Mouse (Mus musculus): Measurements from ENCODE around the gene Olfr221. TPM values are rescaled to one million over a fixed set of nuclear protein-coding genes. Genes with fewer than 3 reads are reported as not detected.

Gene Olfr221
- polyA plus RNA-seq, 1 experiment from 2014 or later: not detected

DNA sequence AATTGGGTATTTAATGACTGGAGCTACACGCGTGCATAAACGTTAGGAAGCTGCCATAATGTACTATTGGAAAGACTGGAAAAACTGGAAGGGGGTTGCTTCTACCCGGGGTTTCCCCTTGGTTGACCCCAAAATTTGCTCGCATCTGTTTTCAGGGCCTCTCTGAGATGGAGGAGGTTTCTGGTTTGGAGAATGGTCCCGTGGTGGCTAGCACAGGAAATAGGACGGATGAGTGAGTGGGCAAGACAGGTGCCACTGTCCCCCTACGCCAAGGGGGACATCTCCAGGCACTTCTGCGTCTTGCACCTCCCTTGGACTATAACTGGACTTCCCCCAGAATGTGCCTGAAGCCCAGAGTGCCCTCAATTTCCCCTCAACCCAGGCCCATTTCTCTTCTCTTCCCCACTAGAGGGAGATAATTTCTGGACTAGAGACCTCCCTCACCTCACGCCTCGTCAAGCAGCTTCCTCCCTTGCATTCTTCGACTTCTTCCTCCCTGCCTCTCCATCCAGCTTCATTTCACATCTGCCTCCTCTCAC is 23.1 kb downstream of the Olfr221 start:
- Histone ChIP-seq H3K4me3 (peak overlapping the region; percentile 60), H3K27ac (ENCODE audit: poor library complexity, severe bottlenecking) (peak overlapping the region; percentile 97), H3K4me2 (peak overlapping the region; percentile 71), H3K27me3 (replicated peaks) (no peaks in the 10 kb centered on the region), H3K9ac (peak overlapping the region; percentile 86), H3K4me1 (replicated peaks) (peaks cover 57% of the 10 kb centered on the region), H3K9me3 (replicated peaks) (no peaks in the 10 kb centered on the region), H3K36me3 (no peaks in the 10 kb centered on the region)
- ATAC-seq (ENCODE audit: insufficient number of reproducible peaks, low FRiP score): peak; percentile 12
- 41% methylated on average over 12 of the region's 12 CpGs for WGBS

DNA sequence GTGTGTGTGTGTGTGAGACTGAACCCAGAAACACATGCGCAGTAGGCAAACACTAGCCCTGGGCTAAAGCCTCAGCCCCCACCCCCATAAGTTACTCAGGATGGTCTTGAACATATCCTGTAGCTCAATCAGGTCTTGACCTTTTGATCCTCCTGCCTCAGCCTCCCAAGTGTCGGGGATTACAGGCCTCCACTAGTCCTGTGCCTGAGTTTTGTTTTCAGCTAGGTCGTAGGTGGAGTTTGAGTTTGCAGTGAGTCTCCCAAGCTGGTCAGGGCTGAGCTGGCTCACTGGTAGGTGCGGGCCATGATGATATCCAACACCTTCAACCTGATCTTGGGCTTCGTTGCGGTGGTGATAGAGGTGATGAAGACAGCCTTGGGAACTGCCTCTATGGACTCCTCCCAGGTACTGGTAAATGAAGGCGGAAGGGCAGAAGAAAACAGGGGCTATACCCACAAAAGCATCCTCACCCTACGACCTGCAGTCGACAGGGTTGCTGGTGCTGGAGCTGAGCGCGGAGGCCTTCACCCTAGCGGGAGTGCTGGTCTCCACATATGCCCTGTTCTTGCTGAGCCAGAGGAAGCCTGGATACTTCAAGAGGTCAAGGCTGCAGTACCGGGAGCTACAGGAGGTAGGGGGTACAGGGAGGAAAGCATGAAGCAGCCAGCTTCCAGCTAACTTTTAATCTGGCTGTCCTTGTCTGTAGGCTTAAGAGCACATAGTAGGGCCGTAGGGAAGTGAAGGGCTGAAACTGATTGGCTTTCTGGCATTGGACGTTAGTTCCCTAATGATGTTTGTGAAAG is 23.8 kb downstream of the Olfr221 start:
- no peaks in the 10 kb centered on the region for H3K9me3 ChIP-seq (replicated peaks)
- 83% methylated on average over 15 of the region's 15 CpGs for WGBS
- peak overlapping the region; percentile 60 for H3K4me3 ChIP-seq
- H3K9ac ChIP-seq: peak overlapping the region; percentile 86
- peak overlapping the region; percentile 71 for H3K4me2 ChIP-seq
- H3K4me1 ChIP-seq (replicated peaks): peaks cover 58% of the 10 kb centered on the region
- no peaks in the 10 kb centered on the region for H3K36me3 ChIP-seq
- no peak overlapping the region for H3K27ac ChIP-seq (ENCODE audit: poor library complexity, severe bottlenecking)
- no peak for ATAC-seq (ENCODE audit: insufficient number of reproducible peaks, low FRiP score)
- no peaks in the 10 kb centered on the region for H3K27me3 ChIP-seq (replicated peaks)

DNA sequence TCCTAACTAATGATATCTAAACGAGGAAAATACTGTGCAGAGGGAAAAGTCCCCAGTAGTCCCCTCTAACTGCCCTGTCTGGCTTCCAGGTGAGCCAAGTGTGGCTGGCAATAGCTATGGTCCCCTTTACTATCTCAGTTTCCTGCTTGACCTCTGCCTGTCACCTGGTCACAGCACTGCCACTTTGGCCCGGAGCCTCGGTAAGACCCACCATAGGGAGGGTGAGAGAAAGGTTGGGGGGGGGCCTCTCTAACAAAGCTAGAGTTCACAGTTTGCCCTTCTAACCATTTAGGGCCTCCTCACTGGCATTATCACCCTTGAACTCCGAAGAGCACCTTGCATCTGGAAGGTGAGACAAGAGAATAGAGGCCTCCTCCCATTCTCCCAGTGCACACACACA is 24.6 kb downstream of the Olfr221 start:
- Histone ChIP-seq H3K27ac (ENCODE audit: poor library complexity, severe bottlenecking) (no peak overlapping the region), H3K27me3 (replicated peaks) (no peaks in the 10 kb centered on the region), H3K4me3 (no peak overlapping the region), H3K36me3 (no peaks in the 10 kb centered on the region), H3K9me3 (replicated peaks) (no peaks in the 10 kb centered on the region), H3K9ac (no peak overlapping the region), H3K4me2 (no peak overlapping the region), H3K4me1 (replicated peaks) (peaks cover 62% of the 10 kb centered on the region)
- no peak for ATAC-seq (ENCODE audit: insufficient number of reproducible peaks, low FRiP score)
- 66% methylated on average over 4 of the region's 4 CpGs for WGBS

DNA sequence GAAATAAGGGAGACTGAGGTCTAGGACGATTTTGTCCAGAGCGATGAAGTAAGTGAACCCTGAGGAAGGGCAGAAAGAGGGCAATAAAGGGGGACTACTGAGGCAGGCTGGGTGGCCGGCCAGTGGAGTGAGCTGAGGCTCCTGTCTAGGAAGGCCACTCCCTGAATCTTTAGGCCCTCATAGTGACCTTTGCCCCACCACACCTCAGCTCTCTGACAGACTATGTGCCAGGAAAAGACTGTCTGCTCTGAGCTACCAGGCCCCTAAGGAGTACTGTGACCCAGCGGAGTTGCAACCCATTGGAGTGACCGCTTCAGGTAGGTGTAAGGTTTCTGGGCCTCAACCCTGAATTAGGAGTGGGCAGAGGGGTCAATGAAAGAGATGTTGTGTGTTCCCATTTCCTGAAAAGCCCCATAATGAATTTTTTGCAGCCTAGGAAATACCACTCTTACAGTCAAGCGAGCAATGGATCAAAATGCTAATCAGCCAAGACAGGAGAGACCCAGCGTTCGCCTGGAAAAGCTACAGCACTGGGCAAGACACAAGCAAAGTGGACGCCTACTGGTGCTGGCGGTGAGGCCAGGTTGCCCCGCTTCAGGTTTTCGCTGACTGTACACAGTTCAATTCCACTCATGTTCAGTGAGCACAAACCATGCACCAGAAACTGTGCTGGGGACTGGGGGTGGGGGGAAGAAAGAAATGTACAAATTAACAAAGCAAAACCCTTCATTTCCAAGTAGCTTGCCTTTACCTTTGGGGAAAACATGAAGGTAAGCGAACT is 25.4 kb downstream of the Olfr221 start:
- Histone ChIP-seq H3K27ac (ENCODE audit: poor library complexity, severe bottlenecking) (peak overlapping the region; percentile 99; the same call in 1 of the 2 replicates), H3K36me3 (no peaks in the 10 kb centered on the region), H3K9ac (peak overlapping the region; percentile 48; the same call in 1 of the 2 replicates), H3K27me3 (replicated peaks) (no peaks in the 10 kb centered on the region), H3K4me2 (no peak overlapping the region), H3K9me3 (replicated peaks) (no peaks in the 10 kb centered on the region), H3K4me1 (replicated peaks) (peaks cover 61% of the 10 kb centered on the region), H3K4me3 (no peak overlapping the region)
- no peak for ATAC-seq (ENCODE audit: insufficient number of reproducible peaks, low FRiP score)
- WGBS: 88% methylated on average over 13 of the region's 13 CpGs

DNA sequence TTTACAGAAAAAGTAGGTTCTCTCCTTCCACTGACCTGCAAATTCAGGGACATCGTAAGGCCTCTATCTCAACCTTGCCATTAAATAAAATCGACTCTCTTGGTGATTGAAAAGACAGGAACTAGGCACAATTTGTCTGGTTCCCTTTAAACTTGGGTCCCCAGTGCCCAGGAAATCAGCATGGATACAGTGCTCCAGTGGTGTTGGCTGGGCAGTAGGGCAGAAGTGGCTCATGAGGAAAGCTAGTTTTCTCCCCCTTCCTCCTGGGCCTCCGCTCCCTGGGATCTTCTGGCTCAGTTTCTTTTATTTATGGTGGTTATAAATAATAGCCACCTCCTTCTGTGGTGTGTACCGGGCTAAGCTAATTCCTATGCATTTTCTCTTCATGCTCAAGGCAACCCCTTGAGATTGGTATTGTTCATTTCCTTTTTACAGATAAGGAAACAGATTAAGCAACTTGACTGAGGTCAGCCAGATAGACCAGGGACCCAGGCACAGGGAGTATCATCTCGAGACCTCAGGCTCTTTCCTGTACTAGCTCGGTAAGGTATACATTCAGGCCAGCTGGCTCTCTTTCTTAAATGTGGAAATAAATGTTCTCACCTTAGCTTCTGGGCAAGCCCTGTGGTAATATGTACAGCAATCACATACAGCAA is 26.7 kb downstream of the Olfr221 start, which contains the start of gene Tmem253:
Gene Tmem253, plus strand, starts transcription at position 214 of the 656 bp plus-strand sequence.
- H3K4me2 ChIP-seq: peak within 1 kb of the TSS; percentile 86
- H3K4me3 ChIP-seq: peak within 1 kb of the TSS; percentile 92
- ATAC-seq (ENCODE audit: insufficient number of reproducible peaks, low FRiP score): no peak
- no peaks in the 10 kb centered on the region for H3K9me3 ChIP-seq (replicated peaks)
- peak within 1 kb of the TSS; percentile 99 for H3K27ac ChIP-seq (ENCODE audit: poor library complexity, severe bottlenecking)
- no peaks in the 10 kb centered on the region for H3K36me3 ChIP-seq
- no peaks in the 10 kb centered on the region for H3K27me3 ChIP-seq (replicated peaks)
- H3K4me1 ChIP-seq (replicated peaks): peaks cover 64% of the 10 kb centered on the region
- WGBS: 33% methylated on average over 6 of the region's 6 CpGs
- H3K9ac ChIP-seq: peak within 1 kb of the TSS; percentile 97

DNA sequence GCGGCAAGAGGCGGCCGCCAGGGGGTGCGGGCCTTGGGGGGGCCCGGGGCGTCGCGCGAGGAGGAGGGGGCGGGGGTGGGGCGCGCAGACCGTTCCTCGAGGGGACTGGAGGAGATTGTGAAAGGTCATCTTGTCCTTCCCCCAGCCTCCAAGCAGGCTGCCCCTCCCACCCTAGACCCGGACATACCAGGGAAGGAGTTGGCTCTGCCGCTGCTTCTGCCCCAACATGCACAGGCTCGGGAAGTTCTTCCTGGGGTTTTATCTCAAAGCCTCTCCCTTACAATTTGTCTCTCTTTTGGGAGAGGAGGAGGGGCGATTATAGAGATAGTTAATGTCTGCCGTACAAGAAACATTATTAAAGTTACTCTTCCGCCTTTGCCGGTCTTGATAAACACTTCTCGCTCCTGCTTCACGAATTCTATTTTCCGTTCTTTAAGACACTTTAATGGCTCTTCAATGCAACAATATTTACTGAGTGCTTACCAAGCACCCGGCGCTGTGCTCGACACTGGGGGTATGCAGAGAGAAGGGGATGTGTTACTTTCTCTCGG is 27.4 kb downstream of the Olfr221 start:
- WGBS: under 1% methylated on average over 22 of the region's 28 CpGs
- Histone ChIP-seq H3K27ac (ENCODE audit: poor library complexity, severe bottlenecking) (peak overlapping the region; percentile 99), H3K36me3 (no peaks in the 10 kb centered on the region; the same call in 1 of the 2 replicates), H3K4me2 (peak overlapping the region; percentile 86), H3K9ac (peak overlapping the region; percentile 97), H3K9me3 (replicated peaks) (no peaks in the 10 kb centered on the region), H3K4me3 (peak overlapping the region; percentile 92), H3K4me1 (replicated peaks) (peaks cover 72% of the 10 kb centered on the region), H3K27me3 (replicated peaks) (no peaks in the 10 kb centered on the region)
- peak; percentile 60 for ATAC-seq (ENCODE audit: insufficient number of reproducible peaks, low FRiP score)

DNA sequence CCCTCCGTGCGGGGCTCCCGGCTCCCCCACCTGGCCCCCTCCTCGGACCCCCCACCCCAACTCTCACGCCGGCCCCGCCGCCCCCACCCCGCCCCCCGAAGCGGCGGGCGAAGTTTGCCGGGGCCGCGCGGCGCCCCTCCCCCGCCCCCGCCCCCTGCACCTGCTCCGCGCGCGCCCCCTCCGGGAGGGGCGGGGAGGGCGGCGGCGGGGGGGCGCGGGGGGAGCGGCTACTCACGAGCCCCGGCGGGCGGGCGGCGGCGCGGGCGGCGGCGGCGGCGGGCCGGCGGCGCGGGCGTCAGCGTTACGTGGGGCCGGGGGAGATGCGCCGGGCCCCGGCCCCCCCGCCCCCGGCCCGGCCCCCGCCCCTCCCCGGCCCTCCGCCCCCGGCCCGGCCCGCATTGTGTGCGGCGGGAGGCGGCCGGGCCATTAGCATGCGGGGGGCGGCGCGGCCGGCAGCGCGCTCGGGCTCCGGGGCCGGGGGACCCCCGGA is 27.9 kb downstream of the Olfr221 start:
- ATAC-seq (ENCODE audit: insufficient number of reproducible peaks, low FRiP score): peak; percentile 52
- no peaks in the 10 kb centered on the region for H3K27me3 ChIP-seq (replicated peaks)
- peaks cover 77% of the 10 kb centered on the region for H3K4me1 ChIP-seq (replicated peaks)
- peak overlapping the region; percentile 99 for H3K27ac ChIP-seq (ENCODE audit: poor library complexity, severe bottlenecking)
- H3K9me3 ChIP-seq (replicated peaks): no peaks in the 10 kb centered on the region
- 3% methylated on average over 17 of the region's 80 CpGs for WGBS
- peak overlapping the region; percentile 97 for H3K9ac ChIP-seq
- H3K4me2 ChIP-seq: peak overlapping the region; percentile 86
- peak overlapping the region; percentile 92 for H3K4me3 ChIP-seq
- H3K36me3 ChIP-seq: peaks cover 3% of the 10 kb centered on the region

DNA sequence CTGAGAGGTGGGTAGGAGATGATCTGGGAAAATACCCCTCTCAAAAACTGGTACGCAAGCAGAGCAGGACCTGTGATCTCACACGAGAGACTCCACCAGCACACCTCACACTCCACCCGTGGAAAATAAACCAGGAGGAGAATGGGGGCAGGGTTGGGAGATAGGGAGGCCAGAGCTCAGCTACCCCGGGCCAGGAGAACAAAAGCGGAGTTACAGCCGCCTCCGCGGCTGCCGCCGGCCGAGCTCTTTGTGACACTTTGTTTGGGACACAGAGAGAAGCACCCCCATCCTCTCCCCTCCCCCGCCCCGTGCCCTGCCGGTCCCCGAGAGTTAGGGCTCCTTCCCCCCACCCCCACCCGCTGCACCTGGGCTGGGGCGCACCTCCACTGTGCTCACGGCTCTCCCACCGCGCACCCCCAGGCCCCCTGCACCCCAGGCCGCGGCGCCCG is 28.5 kb downstream of the Olfr221 start:
- H3K27ac ChIP-seq (ENCODE audit: poor library complexity, severe bottlenecking): peak overlapping the region; percentile 99
- no peaks in the 10 kb centered on the region for H3K27me3 ChIP-seq (replicated peaks)
- peak overlapping the region; percentile 97 for H3K9ac ChIP-seq
- peak overlapping the region; percentile 86 for H3K4me2 ChIP-seq
- peaks cover 8% of the 10 kb centered on the region for H3K36me3 ChIP-seq
- peaks cover 78% of the 10 kb centered on the region for H3K4me1 ChIP-seq (replicated peaks)
- H3K9me3 ChIP-seq (replicated peaks): no peaks in the 10 kb centered on the region
- WGBS: 2% methylated on average over 16 of the region's 24 CpGs
- peak; percentile 26 for ATAC-seq (ENCODE audit: insufficient number of reproducible peaks, low FRiP score)
- H3K4me3 ChIP-seq: peak overlapping the region; percentile 92

DNA sequence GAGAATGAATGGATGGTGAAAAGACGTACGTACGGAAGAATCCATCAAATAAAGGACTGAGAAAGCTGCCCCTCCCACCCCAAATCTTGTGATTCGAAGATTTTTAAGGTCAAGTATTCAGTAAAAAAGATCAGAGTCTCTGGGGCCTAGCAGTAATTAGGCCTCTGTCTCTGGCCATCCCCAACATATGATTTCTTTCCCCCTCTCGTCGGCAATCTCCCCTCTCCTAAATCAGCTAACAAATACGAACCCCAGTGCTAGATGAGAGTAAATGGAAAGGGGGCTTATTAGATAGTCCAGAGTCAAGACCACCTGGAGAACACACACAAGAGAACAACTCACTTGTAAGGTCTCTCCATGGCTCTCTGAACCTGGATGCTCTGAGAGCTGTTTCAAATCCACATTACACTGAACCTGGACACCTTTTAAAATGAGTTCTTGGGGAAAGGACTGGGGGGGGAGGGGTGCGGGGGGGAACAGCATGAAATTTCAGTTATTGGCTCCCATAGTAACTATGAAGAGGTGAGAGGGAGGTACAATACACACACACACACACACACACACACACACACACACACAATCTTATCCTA is 29.1 kb downstream of the Olfr221 start:
- no peaks in the 10 kb centered on the region for H3K9me3 ChIP-seq (replicated peaks)
- WGBS: 75% methylated on average over 8 of the region's 8 CpGs
- peak overlapping the region; percentile 86 for H3K4me2 ChIP-seq
- no peak for ATAC-seq (ENCODE audit: insufficient number of reproducible peaks, low FRiP score)
- H3K4me1 ChIP-seq (replicated peaks): peaks cover 78% of the 10 kb centered on the region
- H3K27me3 ChIP-seq (replicated peaks): no peaks in the 10 kb centered on the region
- H3K27ac ChIP-seq (ENCODE audit: poor library complexity, severe bottlenecking): peak overlapping the region; percentile 99
- peak overlapping the region; percentile 97 for H3K9ac ChIP-seq
- H3K4me3 ChIP-seq: peak overlapping the region; percentile 92
- H3K36me3 ChIP-seq: peaks cover 14% of the 10 kb centered on the region

DNA sequence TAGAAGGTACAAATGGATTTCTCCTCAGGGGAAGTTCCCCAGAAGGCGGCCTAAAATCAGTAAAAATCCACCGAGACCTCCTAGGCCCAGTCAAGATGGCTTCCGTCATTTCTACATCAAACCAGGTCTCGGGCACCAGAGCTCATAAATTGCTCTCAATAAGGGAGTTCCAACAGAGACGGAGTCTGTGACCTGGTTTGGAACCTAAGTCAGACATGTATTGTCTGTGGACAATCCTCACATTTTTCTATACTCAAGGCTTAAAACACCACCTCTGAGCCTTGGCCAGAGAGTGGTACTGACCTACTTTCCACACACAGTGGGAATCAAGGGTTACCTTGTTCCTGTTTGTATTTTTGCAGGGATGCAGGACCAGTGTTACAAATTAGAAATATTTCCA is 29.7 kb downstream of the Olfr221 start:
- Histone ChIP-seq H3K4me2 (no peak overlapping the region), H3K27ac (ENCODE audit: poor library complexity, severe bottlenecking) (no peak overlapping the region), H3K27me3 (replicated peaks) (no peaks in the 10 kb centered on the region), H3K9me3 (replicated peaks) (no peaks in the 10 kb centered on the region), H3K9ac (no peak overlapping the region; the same call in 1 of the 2 replicates), H3K36me3 (peaks cover 16% of the 10 kb centered on the region), H3K4me1 (replicated peaks) (peaks cover 73% of the 10 kb centered on the region), H3K4me3 (no peak overlapping the region)
- WGBS: 88% methylated on average over 5 of the region's 5 CpGs
- no peak for ATAC-seq (ENCODE audit: insufficient number of reproducible peaks, low FRiP score)
